Mouse (Mus musculus): ENCODE results near the gene Ccdc157.

- TF ChIP-seq CTCF (IDR thresholded peaks at IDR 0.05; ENCODE audit: low read depth), result no peak
- TF ChIP-seq EP300 (IDR thresholded peaks at IDR 0.05; ENCODE audit: low read depth), result no peak
These were observed 43.5 kb downstream of the Ccdc157 start for GRCm38 (mm10) chr11:4116458-4117141.

All from liver, embryonic 14.5 days (tissue).